Mouse (Mus musculus) retina, postnatal 1 day (tissue): ENCODE results near the gene Hspb6.

Experiments
- DNase-seq: peaks from one replicate; pipeline ENCODE4 v3.0.0-alpha.2; 2012

The Hspb6 gene

GRCm38 (mm10) chr7:30553810-30554584 lies 2.0 kb downstream of the Hspb6 start:
- DNase-seq: no peak

GRCm38 (mm10) chr7:30556894-30557536 lies 5.0 kb downstream of the Hspb6 start:
- DNase-seq: peak; percentile 35

GRCm38 (mm10) chr7:30557901-30558514 lies 6.0 kb downstream of the Hspb6 start:
- DNase-seq: no peak

- no peak for DNase-seq
These were observed 6.9 kb downstream of the Hspb6 start for GRCm38 (mm10) chr7:30558656-30559442.

GRCm38 (mm10) chr7:30559443-30559954 lies 7.5 kb downstream of the Hspb6 start, which contains the start of gene Lin37:
TSS of gene Lin37 (minus strand) at chr7:30559838.
- peak; percentile 99 for DNase-seq

- DNase-seq: no peak
These were observed 8.3 kb downstream of the Hspb6 start for GRCm38 (mm10) chr7:30560296-30560695.

- DNase-seq: no peak
These were observed 10.6 kb downstream of the Hspb6 start for GRCm38 (mm10) chr7:30562526-30563116.

GRCm38 (mm10) chr7:30563117-30563905 lies 11.3 kb downstream of the Hspb6 start, which contains the start of the genes U2af1l4, Gm49396 and Psenen:
TSS of gene U2af1l4 (plus strand) at chr7:30563301.
TSS of gene Gm49396 (plus strand) at chr7:30563344.
TSS of gene Psenen (minus strand) at chr7:30563627.
- peak; percentile 99 for DNase-seq

- no peak for DNase-seq
These were observed 11.9 kb downstream of the Hspb6 start for GRCm38 (mm10) chr7:30563906-30564280.

- DNase-seq: no peak
These were observed 13.1 kb downstream of the Hspb6 start, which contains the start of gene Igflr1 for GRCm38 (mm10) chr7:30564970-30565571. TSS of gene Igflr1 (plus strand) at chr7:30565427.

- DNase-seq: no peak
These were observed 14.1 kb downstream of the Hspb6 start for GRCm38 (mm10) chr7:30566033-30566432.

GRCm38 (mm10) chr7:30567555-30567954 lies 15.6 kb downstream of the Hspb6 start:
- no peak for DNase-seq

GRCm38 (mm10) chr7:30572389-30572788 lies 20.4 kb downstream of the Hspb6 start:
- no peak for DNase-seq

- no peak for DNase-seq
These were observed 21.0 kb downstream of the Hspb6 start for GRCm38 (mm10) chr7:30572969-30573368.

GRCm38 (mm10) chr7:30579950-30580349 lies 28.0 kb downstream of the Hspb6 start:
- no peak for DNase-seq

- no peak for DNase-seq
These were observed 29.6 kb downstream of the Hspb6 start for GRCm38 (mm10) chr7:30581547-30581946.

- no peak for DNase-seq
These were observed 32.4 kb downstream of the Hspb6 start for GRCm38 (mm10) chr7:30584339-30584738.

- no peak for DNase-seq
These were observed 33.2 kb downstream of the Hspb6 start for GRCm38 (mm10) chr7:30585170-30585569.

GRCm38 (mm10) chr7:30586455-30587020 lies 34.6 kb downstream of the Hspb6 start:
- DNase-seq: no peak
